Mouse (Mus musculus) cortical plate, adult 2 months (tissue): Measurements from ENCODE around the gene Ttc28. TPM values are rescaled to one million over a fixed set of nuclear protein-coding genes. Genes with fewer than 3 reads are reported as not detected.
A peak's percentile ranks its signal among the peaks of the same experiment; 100 is the strongest.

ENCODE experiments used
- H3K27ac ChIP-seq: fragments of 200-500 bp; 2 replicates; pipeline ENCODE4 v1.5.1; 2012; ENCODE audit warnings: low read length, control low read depth, inconsistent platforms; ENCODE audit not compliant: insufficient read depth
- H3K4me1 ChIP-seq: fragments of 200-500 bp; 2 replicates; pipeline ENCODE4 v1.6.1; 2011; ENCODE audit warnings: low read length; ENCODE audit not compliant: control insufficient read depth, insufficient read depth
- H3K4me3 ChIP-seq: fragments of 200-500 bp; 2 replicates; pipeline ENCODE4 v1.5.1; 2011; ENCODE audit warnings: mild to moderate bottlenecking, low read length, control low read depth; ENCODE audit not compliant: insufficient read depth
- CTCF ChIP-seq: fragments of 200-500 bp; IDR thresholded peaks from 2 replicates; pipeline ENCODE4 v1.5.1; 2011; ENCODE audit warnings: mild to moderate bottlenecking, control low read depth, low read length; ENCODE audit not compliant: insufficient read depth; ENCODE audit errors: extremely low read depth
- POLR2A ChIP-seq: fragments of 200-500 bp; IDR thresholded peaks from 2 replicates; pipeline ENCODE4 v1.6.1; 2011; ENCODE audit warnings: mild to moderate bottlenecking, low read length, control low read depth; ENCODE audit not compliant: insufficient read depth; ENCODE audit errors: extremely low read depth
- polyA plus RNA-seq: library from polyadenylated mRNA; depleted of rRNA; stranded (reverse); fragments of >200 nt; gene quantifications from 2 replicates; pipeline ENCODE4 v1.2.3, GENCODE M21; 2012

Gene Ttc28
- polyA plus RNA-seq, 1 experiment, result 3.7 TPM

GRCm38 (mm10) chr5:110979011-110979860 is 99.6 kb downstream of the Ttc28 start:
- H3K27ac ChIP-seq, result peak overlapping the region; percentile 77

GRCm38 (mm10) chr5:110979861-110980346 is 100.3 kb downstream of the Ttc28 start:
- peak overlapping the region; percentile 88 for H3K4me3 ChIP-seq
- H3K4me1 ChIP-seq, result no peaks in the 10 kb centered on the region; the same call in 1 of the 2 replicates
- TF ChIP-seq POLR2A (no peak), CTCF (no peak)
- H3K27ac ChIP-seq, result no peak overlapping the region

More at GRCm38 (mm10) chr5:110979011-110979860, 99.6 kb downstream of the Ttc28 start:
- no peaks in the 10 kb centered on the region; the same call in 1 of the 2 replicates for H3K4me1 ChIP-seq
- H3K4me3 ChIP-seq, result peak overlapping the region; percentile 88
- no peak for TF ChIP-seq POLR2A
- no peak for TF ChIP-seq CTCF

DNA sequence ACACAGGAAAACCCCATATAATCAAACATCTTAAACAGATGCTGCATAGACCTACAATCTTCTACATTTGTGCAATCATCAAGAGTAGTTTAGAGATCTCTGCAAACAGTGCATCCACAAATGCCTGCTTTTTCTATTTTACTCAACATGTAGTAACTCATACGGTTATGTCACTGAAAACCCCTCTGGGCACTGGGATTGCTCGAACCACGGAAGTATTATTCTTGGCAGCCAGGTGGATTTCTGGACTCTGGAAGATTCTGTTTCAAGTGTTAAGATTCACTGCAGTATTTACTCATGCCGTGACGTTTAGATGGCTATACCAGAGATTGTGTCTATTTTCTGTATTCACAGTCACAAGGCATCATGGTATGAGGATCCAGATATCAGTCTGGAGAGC is 101.0 kb downstream of the Ttc28 start:
- H3K27ac ChIP-seq, result no peak overlapping the region
- TF ChIP-seq CTCF, result no peak
- TF ChIP-seq POLR2A, result no peak
- no peaks in the 10 kb centered on the region; the same call in 1 of the 2 replicates for H3K4me1 ChIP-seq
- H3K4me3 ChIP-seq, result peak overlapping the region; percentile 88; the same call in 1 of the 2 replicates

DNA sequence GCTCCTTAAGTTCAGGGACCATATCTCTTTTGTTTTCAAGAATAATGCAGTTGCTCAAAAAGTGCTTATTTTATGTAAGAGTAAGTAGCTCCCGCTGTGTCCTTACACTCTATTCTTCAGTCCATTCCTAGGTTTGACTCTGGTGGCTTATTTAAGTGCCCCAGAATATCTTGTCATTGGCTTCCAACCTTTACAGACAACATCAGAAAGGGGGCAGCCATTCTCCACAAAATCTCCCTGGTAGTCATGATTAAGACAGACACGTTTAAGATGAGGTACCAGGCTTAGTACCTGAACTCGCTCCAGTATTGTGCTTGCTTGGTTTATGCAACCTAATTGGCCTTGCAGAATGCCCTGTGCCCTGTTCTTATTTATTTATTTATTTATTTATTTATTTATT is 102.8 kb downstream of the Ttc28 start:
- Histone ChIP-seq H3K4me3 (no peak overlapping the region), H3K4me1 (no peaks in the 10 kb centered on the region; the same call in 1 of the 2 replicates), H3K27ac (no peak overlapping the region)
- TF ChIP-seq CTCF, result peak; percentile 17; the same call in 1 of the 2 replicates
- no peak for TF ChIP-seq POLR2A

DNA sequence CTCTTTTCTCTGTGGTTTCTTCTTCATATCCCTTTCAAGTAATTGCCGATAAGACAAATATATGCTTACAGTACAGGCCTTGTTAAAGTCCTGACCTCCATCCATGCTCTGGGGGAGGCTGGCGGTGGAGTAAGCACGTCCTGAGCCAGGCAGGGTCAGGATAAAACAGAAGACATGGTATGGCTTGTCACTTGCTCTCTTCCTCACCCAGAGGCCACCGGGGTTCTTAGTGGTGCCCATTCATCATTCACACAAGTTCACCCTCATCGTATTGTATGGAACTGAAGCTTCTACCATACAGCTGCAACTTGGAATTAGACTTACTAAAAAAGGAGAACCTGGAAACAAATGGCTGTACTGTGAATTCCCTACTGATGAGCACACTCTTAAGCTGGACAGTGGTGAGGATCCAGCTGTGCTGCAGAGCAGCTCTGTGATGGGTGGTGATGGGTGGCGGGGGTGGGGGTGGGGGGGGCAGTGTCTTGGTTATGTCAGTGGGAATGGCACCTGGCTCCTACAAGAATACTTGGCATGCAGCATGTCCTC is 104.6 kb downstream of the Ttc28 start:
- TF ChIP-seq POLR2A (no peak), CTCF (no peak)
- Histone ChIP-seq H3K4me1 (no peaks in the 10 kb centered on the region; the same call in 1 of the 2 replicates), H3K4me3 (no peak overlapping the region), H3K27ac (no peak overlapping the region)

- H3K4me1 ChIP-seq, result peaks cover 5% of the 10 kb centered on the region; the same call in 1 of the 2 replicates
Observed at GRCm38 (mm10) chr5:110996835-110997539, 117.4 kb downstream of the Ttc28 start.

DNA sequence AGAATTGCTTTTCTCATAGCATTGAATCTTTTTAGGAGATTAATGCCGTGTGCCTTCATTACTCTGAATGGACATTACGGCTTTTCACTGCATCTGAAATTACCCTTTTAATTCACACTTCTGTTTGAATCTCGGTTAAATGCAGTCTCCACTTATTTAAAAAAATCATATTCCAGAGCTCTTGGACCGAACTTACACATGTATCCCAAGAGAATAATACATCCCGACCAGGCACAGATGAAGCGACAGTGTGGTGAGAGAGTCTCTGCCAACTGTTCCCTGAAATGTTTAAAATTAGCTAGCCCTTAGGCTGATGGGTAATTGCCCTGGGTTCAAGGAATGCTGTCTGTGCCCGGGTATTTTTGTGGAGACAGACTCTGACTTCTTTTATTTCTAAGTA is 118.1 kb downstream of the Ttc28 start:
- H3K4me3 ChIP-seq, result no peak overlapping the region
- H3K27ac ChIP-seq, result no peak overlapping the region
- H3K4me1 ChIP-seq, result peaks cover 5% of the 10 kb centered on the region; the same call in 1 of the 2 replicates
- TF ChIP-seq POLR2A (no peak), CTCF (no peak)

More at GRCm38 (mm10) chr5:110996835-110997539, 117.4 kb downstream of the Ttc28 start:
- no peak overlapping the region; the same call in 1 of the 2 replicates for H3K4me3 ChIP-seq
- no peak overlapping the region for H3K27ac ChIP-seq
- TF ChIP-seq POLR2A (no peak), CTCF (no peak)

DNA sequence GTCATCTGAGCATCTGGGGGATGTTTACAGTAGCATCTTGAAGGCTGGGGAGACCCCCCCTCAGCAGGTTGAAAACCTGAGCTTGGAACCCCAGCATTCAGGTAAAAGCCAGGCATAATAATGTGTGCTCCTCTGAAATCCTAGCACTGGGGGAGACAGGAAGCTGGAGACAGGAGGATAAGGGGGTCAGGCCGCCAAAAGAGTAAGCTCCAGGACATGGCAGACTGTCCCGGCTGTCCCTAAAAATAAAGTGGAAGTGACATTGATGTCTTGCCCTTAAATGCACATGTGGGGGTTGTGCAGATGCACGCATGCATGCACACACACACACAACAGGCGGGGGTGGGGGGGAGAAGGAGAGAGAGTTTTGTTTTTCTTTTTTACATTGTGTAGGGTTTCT is 118.7 kb downstream of the Ttc28 start:
- H3K27ac ChIP-seq, result no peak overlapping the region
- H3K4me1 ChIP-seq, result peaks cover 5% of the 10 kb centered on the region; the same call in 1 of the 2 replicates

DNA sequence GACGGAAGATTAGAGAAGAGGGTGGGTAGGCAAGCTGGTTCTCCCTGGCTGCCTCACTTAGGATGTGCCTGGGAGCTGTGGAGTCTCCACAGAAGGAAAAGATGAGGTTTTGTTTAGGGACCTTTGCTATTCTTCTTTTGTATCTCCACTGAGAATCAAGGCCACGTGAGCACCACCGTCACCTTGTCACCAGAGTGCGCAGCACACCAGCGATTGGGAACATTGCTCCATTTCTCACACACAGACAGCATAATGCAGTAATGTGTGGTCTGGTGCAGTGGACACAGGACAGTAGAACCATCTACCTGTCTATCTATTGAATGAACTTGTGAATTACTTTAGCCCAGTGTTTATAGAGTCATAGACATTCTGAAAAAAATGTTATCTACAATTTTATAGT is 121.3 kb downstream of the Ttc28 start:
- Histone ChIP-seq H3K27ac (no peak overlapping the region), H3K4me1 (peaks cover 5% of the 10 kb centered on the region; the same call in 1 of the 2 replicates), H3K4me3 (no peak overlapping the region)
- 0 out of 2 replicates have a peak, but pooled peaks have one; percentile 3 for TF ChIP-seq CTCF
- TF ChIP-seq POLR2A, result no peak

More for the DNA sequence above, 118.7 kb downstream of the Ttc28 start:
- no peak overlapping the region for H3K4me3 ChIP-seq
- TF ChIP-seq POLR2A, result no peak
- no peak for TF ChIP-seq CTCF
